Mouse (Mus musculus) retina, adult 2 months (tissue): Measurements from ENCODE around the gene Vkorc1l1.
"Not testable (repeated sequence)": the region's sequence is repeated elsewhere in the genome, so short reads cannot be mapped to it uniquely, and the experiment has no call there.

Source experiments
- DNase-seq: peaks from one replicate; pipeline ENCODE4 v3.0.0-alpha.2; 2012; ENCODE audit warnings: low read depth, low spot score

The Vkorc1l1 gene

DNA sequence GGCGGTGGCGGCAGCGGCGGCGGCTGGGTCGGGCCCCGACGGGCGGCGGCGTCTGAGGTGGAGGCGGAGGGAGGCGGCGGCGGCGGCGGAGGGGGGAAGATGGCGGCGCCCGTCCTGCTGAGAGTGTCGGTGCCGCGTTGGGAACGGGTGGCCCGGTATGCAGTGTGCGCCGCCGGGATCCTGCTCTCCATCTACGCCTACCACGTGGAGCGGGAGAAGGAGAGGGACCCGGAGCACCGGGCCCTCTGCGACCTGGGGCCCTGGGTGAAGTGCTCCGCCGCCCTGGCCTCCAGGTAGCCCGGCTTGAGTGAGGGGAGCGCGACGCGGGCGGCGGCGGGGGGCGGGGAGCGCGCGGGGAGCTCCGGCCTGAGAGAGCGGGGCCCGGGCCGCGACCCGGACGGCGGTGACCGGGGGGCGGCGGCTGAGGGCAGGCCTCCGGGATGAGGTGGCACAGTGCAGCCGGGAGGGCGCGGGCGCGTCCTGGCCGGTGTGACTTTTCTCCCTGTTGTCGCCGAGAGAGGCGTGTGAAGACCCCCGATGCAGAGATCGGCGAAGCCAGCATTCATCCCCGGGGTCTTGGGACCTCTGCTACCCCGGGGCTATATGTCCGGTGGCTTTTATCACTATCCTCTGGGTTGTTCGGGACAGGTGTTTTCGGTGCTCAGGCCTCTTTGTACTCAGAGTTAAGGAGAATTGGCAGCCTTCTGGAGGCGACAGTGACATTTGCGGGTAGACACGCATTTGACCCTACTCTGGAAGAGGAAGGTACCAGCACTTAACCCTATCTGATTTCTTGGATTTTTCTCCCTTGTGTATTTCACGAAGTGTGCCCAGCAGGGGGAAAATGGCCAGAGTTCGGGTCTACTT, 536 bp downstream of the Vkorc1l1 start:
- DNase-seq: not testable (repeated sequence)

- DNase-seq: no peak
These were observed 1.6 kb downstream of the Vkorc1l1 start for GRCm38 (mm10) chr5:129943402-129943801.

GRCm38 (mm10) chr5:129947528-129948033, 5.8 kb downstream of the Vkorc1l1 start:
- no peak for DNase-seq

- DNase-seq: no peak
These were observed 10.4 kb downstream of the Vkorc1l1 start for GRCm38 (mm10) chr5:129952143-129952542.

GRCm38 (mm10) chr5:129954473-129955254, 12.9 kb downstream of the Vkorc1l1 start:
- no peak for DNase-seq

DNA sequence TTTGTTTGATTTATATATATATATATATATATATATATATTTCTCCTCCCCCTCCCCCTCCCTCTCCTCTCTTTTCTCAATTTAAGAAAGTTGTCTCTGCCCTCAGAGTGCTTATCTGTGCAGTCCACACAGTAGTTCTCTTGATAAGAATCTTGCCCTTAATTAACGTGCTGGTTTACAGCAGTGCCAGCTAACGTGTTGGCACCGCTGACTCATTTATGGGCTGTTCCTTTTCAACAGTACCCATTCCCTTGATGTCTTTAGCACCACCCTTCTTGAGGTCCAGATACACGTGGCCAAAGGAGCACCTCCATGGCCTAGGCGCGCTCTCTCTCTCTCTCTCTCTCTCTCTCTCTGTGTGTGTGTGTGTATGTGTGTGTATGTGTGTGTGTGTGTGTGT, 14.0 kb downstream of the Vkorc1l1 start:
- no peak for DNase-seq

DNA sequence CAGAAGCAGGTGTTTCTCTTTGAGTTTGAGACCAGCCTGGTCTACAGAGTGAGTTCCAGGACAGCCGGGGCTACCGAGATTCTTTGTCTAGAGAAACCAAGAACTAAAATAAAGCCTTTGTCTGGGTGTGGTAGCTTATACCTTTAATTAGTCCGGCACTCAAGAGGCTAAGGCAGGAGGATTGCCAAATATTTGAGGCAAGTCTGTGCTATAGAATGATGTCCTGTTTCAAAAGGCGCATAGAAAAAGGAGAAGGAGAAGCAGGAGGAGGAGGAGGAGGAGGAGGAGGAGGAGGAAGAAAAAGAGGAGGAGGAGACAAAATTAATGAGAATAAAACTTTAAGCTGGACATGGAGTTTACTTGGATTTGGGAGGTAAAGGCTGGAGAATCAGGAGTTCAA, 21.5 kb downstream of the Vkorc1l1 start:
- no peak for DNase-seq

DNA sequence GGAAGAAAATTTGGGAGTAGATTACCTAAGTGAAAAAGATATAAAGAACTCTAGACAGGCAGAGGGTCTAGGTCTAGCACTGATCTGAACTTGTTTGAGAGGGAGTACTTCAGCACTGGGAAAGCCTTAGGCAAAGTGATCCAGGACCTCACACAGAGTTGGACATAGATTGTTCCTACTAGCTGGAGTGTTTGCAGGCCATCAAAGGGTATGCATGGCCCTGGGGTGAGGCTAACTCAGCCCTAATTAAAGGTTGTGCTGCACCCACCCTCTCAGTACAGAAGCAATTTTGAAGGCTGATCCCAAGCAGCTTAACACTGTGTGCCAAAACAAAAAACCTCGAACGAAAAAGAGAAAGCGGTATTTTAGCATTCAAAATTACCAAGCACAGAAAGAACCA, 24.7 kb downstream of the Vkorc1l1 start:
- DNase-seq: no peak

- DNase-seq: no peak
These were observed 26.6 kb downstream of the Vkorc1l1 start for GRCm38 (mm10) chr5:129968417-129968816.

DNA sequence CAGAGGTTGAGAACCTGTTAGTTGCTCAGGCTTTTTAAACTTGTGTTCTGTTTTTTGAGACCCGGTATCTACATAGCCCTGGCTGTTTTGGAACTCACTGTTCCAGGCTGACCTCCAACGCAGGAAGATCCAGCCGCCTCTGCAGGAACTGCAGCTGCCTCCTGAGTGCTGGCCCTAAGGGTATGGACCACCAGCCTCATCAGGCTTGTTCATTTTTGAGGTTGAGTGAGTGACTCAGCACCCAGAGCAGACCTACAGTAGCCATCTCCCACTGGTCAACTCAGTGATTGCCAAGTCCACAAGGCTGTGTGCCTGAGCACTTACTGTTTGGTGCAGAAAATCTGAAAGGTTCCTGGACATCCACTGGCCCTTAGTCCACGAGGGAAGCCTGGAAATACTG, 29.7 kb downstream of the Vkorc1l1 start:
- no peak for DNase-seq

- DNase-seq: no peak
These were observed 32.6 kb downstream of the Vkorc1l1 start for GRCm38 (mm10) chr5:129974354-129974753.

- DNase-seq: no peak
These were observed 33.1 kb downstream of the Vkorc1l1 start for GRCm38 (mm10) chr5:129974866-129975311.

GRCm38 (mm10) chr5:129977768-129978167, 36.0 kb downstream of the Vkorc1l1 start:
- DNase-seq: no peak

DNA sequence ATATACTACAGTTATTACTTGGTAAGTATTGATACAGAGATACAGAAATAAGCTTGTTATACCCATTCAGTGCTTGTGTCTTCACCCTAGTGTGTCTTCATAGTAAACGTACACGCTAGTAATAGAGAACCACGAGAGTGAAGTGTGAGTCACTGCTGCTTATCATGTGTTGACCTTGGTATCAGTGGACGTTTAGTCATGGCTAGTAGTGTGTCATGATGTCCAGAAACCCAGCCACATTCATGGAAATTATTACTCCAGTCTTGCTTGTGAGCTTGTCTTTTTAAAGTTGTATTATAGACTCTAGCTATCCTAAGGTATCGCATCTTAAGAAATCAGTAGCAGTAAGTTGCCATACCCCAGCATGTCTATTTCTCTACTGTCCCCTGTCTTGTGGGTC, 36.8 kb downstream of the Vkorc1l1 start:
- DNase-seq: no peak

- DNase-seq: no peak
These were observed 38.4 kb downstream of the Vkorc1l1 start for GRCm38 (mm10) chr5:129980216-129980615.

- no peak for DNase-seq
These were observed 47.6 kb downstream of the Vkorc1l1 start for GRCm38 (mm10) chr5:129989376-129989775.

GRCm38 (mm10) chr5:129991898-129992297, 50.1 kb downstream of the Vkorc1l1 start:
- DNase-seq: no peak

GRCm38 (mm10) chr5:129993374-129993773, 51.6 kb downstream of the Vkorc1l1 start:
- DNase-seq: no peak

DNA sequence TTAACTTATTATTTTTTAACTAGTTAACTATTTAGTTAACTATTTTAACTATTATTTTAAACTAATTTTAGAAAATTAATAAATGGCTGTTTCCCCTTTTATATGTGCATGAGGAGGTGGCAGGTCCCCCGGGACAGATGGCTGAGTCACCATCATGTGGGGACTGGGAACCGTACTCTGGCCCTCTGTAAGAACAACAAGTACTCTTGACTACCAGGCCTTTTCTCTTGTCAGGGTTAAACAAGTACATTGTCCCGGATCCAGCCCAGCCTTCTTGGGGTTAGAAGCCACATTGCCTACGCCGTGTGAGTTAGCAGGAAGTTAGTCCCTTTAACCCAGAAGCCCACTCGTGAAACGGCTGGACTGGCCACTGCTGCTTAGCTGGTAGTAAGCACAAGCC, 53.2 kb downstream of the Vkorc1l1 start:
- no peak for DNase-seq

DNA sequence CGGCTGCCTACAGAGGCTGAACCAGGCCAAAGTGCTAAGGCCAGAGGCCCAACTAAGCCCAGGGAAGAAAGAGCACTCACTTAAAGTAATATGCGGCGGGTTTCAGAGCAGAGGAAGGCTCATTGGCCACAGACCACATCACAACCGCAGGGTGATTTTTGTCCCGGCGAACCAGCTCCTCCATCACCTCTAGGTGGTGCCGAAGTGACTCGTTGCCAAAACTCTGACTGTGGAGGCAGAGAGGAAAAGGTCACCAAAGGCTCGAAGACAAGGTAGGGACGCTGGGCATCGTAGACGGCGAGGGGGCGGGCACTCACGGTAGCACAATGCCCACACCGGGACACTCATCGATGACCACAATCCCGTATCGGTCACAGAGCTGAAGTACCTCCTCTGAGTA, 55.9 kb downstream of the Vkorc1l1 start:
- DNase-seq: no peak

DNA sequence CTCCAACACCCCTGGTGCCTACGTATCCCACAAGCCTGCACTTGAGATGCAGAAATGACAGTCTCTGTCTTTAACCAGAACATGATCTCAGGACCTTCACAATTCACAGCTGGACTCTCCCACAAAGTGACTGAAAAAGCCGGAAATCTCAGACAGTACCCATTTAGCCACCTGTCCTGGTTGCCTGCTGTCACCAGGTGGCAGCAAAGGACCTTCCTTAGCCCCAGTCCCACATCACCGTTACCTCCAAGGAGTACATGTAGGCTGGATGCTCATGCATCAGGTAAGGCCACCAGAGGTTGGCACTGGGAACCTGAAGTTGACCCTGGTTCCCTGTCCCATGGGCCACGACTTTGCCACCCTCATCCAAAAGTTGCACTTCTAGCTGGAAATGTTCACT, 57.3 kb downstream of the Vkorc1l1 start:
- DNase-seq: peak; percentile 47

GRCm38 (mm10) chr5:130000735-130001134, 59.0 kb downstream of the Vkorc1l1 start:
- no peak for DNase-seq
